Mouse (Mus musculus) left cerebral cortex, adult 11 months (tissue): Measurements from ENCODE around the gene Slc8a3.
"Not testable (repeated sequence)": the region's sequence is repeated elsewhere in the genome, so short reads cannot be mapped to it uniquely, and the experiment has no call there.

Source experiments
- DNase-seq: peaks from one replicate; pipeline ENCODE4 v3.0.0; 2022; ENCODE audit warnings: low spot score

Slc8a3 gene

DNA sequence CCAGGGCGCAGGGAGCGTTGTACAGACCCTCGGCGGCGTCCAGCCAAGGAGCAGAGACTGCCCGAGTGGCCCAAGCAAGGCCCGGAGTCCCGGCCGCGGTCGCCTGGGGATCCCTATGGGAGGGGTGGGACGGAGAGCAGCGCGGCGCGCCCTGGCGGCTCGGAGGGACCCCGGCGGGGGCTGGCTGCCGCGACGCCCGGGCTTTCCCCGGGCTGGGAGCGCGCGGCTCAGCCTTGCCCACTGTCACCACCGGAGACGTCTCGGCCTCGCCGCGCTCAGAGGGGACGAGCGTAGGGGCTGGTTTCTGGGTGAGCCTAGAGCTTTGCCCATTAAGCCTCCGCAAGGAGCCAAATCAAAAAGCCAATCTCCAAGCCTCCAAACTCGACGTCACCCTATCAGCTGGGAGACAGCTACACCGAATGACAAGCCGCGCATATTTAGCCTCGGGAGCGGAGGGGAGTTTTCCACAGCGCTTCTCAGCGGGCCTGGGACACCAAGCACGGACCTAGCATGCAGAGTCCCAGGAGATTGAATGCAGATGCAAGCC lies at the start of gene Slc8a3:
Gene Slc8a3, minus strand, starts transcription at position 306 of the 547 bp plus-strand sequence.
- DNase-seq = peak; percentile 61

DNA sequence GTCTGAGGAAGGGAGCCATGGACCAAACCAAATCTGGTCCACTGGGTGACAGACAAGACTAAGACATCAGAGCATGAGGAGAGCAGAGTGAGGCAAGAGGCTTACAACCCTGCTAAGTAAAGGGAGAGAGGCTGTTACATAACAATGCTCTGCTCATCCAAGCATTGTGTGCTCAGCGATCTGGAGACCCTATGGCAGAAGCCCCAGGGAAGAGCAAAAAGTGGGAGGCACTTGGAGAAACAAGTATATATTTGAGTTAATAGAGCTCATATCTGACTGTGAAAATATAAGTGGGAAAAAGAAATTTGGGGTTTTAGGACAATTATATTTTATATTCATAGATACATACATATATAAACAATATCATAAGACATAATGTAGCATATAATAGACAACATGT lies 46.4 kb upstream of the Slc8a3 start, which contains the start of gene Gm4787:
Gene Gm4787, minus strand, starts transcription at position 101 of the 400 bp plus-strand sequence.
- DNase-seq = not testable (repeated sequence)

DNA sequence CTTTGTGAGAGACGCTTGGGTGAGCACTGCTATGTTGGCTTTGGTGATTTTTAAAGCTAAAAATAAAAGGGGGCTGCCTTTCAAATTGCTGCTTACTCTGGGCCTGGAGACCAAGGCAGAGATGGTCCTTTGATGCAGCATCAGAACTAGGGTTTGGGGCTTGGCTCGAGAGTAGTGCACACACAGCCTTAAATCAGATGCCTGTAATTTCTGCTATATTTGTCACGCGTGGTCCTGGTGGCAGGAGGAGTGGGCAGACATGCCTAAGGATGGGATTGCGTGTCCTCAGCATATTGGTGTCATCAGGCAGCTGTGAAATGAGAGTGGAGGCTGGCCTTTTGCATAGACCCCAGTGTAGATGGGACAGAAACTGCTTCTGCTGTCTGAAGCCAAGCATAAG lies 861 bp upstream of the Slc8a3 start:
- no peak for DNase-seq

DNA sequence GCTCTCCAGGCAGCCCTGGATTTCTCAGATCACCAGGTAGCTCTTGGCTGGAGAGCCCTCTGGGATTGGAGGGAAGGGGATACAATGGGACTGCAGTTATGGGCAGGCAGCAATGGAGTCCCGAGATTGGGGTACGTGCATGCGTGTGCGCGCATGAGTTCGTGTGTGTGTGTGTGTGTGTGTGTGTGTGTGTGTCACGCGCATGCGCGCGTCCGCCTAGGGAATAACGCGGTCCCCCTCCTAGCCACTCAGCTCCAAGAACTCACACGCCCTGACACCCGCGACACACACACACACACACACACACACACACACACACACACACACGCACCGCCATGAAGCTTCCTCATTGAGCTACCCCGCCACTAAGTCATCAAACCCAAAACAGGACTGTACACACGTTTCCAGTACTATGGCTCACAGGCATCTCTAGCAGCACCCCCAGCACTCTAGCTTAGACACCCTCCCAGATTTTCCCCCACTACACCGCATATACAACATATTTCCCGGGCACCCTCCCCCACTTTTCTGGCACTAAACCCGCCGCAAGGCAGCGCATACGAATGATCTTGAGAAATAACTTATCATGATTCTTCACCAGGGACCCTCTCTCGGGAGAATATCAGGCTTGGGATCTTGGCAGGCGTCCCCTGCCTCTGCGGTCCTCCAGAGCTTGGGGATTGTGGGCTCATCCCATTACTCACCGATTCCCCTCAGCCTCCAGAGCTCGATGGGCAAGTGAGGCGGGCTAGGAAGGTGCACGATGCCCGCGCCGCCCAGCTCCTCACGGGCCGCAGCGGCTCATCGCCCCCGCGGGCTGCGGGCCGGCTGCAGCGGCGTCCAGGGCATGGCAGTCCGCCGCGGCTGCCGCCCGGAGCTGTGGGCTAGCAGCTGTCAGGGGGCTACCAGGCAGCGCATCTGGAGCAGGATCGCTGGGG lies 774 bp downstream of the Slc8a3 start:
- DNase-seq = peak; percentile 56

DNA sequence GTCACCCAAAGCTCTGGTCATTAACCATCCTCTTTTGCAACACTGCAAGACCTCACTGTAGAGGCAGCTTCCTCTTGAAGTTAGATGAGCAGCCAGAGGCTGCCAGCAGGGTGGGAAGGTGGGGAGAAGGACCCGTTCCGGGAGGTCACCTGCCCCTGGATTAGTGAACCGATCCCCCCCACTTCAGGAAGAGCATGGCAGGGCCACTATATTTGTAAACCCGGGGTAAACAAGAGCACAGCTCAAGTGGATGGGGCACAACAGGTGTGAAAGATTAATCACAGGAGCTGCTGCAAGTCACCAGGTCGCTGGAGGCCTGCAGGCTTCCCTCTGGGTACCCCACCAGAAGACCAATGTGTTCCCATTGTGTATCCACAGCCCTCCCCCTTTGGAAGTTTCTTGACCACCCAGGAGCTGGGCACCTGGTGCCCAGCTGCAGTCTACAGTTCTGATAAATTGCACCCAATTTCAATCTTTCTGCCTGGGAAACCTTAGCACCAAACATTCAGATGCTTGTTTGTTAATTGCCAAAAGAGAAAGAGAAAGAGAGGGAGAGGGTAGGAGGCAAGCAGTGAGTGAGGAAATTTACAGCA lies 1.8 kb downstream of the Slc8a3 start:
- no peak for DNase-seq

DNA sequence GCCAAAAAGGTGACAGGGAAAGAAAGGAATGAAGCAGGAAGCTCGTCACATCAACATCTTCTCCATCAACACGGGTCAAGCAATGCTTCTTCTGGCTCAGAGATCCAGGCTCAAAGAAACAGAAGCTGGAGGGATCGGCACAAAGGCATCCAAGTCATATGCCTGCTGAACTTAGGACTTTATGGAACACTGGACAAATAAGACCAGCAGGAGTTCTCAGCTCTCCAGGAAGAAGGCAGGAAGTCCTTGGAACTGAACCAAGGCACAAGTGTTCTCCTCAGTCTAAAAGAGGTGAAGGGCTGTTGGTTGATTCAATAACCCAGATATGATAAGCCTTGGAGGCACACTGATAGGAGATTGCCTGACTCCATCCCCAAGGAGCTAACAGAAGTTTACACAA lies 8.0 kb downstream of the Slc8a3 start:
- DNase-seq = no peak

DNA sequence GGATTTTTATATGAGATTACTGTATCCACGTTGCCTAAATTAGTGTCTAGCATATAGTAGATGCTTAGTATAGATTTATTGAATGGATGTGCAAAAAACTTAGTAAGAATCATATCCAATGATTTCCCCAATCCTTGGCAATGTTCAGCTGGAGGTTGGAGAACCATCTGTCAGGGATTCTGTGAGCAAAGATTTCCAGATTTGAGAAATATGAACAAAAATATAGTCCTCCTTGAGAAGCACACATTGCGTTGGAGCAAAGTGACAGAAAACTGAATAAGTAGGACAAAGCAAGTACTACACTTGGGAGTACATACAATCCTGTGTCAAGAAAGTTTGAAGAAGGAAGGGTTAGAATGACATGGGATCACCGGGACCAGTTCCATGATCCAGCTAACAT lies 8.9 kb downstream of the Slc8a3 start:
- DNase-seq = peak; percentile 27

DNA sequence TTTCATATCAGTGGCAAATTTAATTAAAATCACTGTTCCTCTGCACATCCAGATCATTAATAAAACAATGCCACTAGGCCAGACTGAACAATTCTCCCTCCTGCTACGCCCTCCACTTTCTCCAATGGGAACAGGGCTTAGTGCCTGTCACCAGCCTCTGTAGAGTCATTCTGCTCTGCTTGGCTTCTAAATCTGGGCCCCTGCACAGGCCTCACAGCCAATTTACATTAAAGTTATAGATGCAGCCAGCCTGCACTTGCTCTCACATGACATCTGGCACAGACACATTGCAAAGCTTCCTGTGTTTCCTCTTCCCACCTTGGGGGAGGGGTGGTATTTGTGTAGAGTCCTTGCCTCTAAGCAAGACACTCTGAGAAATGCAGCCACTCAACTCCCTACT lies 12.0 kb downstream of the Slc8a3 start:
- no peak for DNase-seq

DNA sequence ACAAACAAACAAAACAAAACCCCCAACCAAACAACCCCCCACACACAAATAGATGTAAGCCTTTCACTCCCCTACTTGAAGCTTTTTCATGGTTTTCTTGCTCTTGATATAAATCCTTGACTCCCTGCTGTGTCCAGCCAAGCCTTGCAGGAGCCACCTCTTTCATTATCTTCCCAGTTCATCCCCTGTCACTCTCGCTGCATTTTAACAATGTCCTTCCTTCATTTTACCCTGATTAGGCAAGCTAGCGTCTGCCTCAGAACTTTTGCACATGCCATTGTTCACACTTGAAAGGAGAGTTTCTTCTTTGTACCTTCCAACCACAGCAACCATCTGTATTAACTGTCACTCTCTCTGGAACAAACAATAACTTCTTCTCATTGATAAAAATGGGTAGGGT lies 15.2 kb downstream of the Slc8a3 start:
- DNase-seq = no peak

DNA sequence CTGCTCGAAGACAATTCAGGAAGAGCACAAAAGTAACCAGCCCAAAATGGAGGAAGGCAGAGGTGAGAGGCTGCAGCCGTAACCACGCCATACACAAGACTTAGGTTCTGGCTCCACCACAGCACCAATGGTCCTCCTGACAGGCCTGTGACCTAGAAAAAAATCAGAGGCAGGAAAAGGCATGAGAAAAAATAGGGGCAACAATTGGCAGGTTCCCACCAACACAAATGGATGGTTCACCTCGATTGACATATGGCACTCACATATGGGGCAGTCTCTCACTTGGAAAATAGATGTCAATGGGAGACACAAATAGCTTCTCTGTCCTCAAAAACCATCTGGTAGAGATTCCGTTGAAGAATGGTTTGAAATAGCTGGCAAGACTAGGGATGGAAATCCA lies 17.0 kb downstream of the Slc8a3 start:
- DNase-seq = no peak

DNA sequence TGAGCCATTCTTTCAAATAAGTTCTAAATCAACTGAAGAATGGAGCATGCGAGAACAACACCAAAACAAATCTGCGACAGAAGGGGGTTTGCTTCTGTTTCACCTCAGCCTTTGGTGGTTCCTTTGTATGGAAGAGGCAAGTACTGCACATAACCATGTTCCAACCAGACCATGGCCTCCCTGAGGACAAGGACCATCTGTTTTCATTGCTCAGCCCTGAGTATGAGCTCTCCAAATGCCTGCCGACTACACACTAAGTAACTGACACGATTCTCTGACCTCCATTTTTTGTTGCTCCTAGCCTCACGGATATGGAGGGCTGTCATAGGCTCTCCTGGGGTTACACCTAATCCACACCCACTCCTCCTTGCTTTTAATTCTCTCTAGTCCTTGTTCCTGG lies 29.4 kb downstream of the Slc8a3 start:
- DNase-seq = no peak

DNA sequence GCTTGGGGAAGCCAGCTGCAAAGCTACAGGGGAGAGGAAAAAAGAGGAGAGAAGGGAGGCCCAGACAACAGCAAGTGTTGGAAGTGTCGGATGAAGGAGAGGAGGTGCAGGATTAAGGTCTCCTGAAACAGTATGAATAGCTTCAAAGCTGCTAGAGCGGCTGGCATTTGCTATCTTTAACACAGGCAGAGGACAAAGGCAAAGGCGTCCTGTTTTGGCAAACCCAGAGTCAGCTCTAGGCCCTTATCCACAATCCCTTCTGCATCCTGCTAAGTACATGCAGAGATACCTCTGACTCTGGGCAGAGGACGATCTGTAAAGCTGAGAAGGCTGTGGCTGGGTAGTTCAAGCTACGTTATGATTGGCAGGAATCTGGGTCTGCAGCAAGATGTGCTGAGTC lies 38.4 kb downstream of the Slc8a3 start:
- DNase-seq = no peak

DNA sequence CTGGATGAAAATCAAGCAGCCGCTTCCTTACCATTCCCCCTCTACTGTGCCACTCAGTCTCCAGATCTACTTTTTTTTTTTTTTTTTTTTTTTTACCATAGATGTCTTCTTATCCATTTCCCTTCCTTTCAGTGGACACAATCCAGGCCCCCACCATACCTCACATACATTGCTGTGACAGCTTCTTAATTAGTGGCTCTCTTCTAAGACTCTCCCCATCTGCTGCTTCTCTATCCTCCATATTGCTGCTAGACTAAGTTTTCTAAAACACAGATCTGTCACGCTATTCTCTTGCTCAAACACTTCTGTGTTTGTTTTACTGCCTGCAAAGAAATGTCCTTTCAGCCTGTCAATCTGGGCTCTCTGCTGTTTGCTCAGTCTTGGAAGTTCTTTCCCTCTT lies 54.9 kb downstream of the Slc8a3 start:
- DNase-seq = no peak

DNA sequence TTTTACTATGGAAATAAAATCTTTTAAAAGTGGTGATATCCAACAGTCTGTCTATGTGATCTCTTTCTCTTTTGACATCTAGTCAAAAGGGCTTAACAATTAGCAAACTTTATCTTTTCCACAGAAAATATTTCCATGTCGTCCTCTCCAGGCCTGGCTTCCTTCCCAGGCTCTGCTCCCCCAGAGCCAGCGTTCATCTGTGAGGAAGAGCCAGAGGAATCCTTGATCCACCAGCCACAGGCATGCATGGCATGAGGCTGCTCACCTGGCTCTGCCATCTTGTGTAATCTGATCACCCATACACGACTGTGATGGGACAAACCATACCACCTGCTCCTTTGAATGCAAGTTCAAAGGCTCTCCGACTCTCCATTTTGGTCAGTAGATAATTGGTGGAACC lies 58.4 kb downstream of the Slc8a3 start:
- no peak for DNase-seq

DNA sequence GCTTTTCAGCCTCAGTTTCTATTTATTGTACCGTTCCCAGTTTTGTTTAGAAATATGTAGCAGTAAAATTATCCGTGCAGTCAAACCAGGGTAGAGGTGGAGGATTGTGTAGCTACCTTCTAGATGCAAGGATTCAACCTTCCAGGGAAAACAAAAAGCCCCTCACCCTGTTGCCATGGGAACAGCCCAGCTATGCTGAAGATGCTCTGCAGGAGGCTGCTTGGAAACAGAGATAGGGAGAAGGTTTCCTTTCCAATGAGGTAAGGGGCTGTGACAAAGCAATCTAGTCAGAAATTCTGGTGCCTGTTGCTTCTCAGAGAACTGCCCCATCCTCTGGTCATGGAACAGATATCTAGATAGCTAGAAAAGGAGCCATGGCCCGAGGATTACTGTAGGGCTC lies 59.6 kb downstream of the Slc8a3 start:
- DNase-seq = no peak

DNA sequence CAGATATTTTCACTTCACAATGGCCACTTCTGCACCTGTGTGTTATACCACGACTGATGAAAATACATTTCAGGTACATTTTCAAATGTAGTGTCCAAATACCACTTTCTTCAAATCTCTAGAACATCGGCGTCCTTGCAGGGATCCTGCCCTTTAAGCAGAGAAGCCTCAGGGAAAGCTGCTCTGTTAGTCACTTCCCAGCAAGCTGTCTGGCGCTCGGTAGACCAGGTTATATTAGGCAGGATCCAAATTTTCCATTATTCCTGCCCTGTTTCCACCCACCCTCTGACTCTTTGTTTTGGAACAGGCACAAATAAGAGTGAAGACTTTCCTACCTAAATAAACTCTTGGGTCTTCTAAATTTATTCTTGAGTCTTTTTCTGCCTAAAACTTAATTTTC lies 63.7 kb downstream of the Slc8a3 start:
- no peak for DNase-seq

DNA sequence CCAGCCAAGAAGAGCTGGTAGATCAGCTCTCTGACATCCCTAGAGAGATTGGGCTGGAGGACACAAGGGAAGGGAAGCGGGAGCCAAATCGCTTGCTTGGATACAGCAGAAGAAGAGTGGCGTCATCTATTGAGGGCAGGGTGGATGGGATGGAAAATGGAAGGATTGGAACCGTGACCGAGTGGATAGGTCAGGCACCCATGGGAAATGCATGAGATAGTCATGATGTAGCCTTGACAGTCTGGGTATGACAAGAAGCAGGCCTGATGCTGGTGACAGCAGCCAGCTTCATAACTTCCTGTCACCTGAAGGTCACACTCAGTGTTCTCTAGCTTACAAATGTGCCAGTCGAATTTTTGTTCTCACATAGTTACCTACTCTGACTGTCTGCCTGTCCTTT lies 70.2 kb downstream of the Slc8a3 start:
- DNase-seq = no peak

DNA sequence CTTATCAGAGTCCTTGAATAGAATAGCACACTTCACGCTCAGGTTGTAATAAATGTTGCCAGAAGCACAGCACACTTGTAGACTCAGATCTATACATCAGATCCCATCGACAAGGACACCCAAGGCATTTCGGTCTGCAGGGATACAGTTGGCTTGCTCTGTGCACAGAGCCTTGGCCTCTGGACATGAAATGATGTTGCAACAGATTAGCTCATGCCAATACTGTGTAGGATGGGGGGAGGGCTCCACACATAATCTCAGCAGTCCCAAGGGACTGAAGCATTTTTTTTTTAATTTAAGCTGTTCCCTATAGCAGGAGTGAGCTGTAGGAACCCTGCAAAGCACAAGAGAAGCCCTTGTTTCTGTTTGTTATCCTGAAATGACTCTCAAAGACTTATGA lies 74.8 kb downstream of the Slc8a3 start:
- DNase-seq = no peak

DNA sequence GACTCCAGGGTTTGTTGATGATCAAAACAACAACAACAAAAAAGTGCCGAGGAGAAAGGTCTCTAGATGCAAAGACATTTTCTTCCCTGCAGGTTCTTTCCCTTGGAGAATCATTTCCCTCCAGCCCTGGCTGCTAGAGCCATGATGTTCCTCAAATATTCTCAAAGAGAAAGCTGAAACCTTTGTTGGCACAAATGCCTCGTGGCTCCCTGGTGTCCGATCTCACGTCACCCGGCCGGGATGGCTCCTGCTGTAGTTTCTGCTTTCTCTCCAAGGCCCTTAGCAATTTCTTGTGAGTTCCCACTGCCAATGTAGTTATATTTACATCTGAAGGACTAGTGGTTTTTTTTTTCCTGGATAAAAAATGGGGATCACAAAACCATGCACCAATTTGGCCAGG lies 87.6 kb downstream of the Slc8a3 start:
- DNase-seq = no peak

DNA sequence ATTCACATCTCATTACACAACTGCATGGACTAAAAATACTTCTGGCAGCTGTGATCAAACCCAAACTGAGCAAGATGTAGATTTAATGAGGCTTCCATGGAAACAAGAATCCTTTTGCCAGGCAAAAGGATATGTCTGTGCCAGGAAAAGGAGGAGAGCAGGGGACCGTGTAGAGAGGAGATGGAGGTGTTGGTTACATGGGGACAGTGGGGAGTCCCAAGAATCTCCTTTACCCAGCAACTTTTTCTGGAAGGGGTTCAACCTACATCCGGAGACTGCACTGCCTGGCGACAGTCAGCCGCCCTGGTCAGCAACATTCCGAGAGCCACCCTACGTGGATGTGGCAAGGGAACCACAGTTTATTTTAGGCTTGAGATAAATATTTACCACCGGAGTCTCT lies 88.0 kb downstream of the Slc8a3 start:
- DNase-seq = no peak

DNA sequence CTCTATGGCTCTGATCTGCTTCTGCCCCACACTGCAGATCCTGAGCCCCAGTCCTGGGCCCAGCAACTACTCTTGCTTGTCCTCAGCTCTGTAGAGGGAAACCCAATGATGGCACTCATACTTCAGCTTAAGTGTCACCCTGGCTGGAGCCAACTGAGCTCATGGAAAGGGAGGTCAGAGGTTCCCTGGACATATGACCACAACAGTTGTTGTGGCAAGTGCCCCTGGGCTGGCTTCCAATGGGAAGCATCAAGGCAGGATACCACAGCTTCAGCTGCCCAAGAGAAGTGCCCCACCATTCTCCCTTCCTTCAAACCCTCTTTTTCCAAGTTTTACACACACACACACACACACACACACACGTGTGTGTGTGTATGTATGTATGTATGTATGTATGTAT lies 88.5 kb downstream of the Slc8a3 start:
- no peak for DNase-seq

DNA sequence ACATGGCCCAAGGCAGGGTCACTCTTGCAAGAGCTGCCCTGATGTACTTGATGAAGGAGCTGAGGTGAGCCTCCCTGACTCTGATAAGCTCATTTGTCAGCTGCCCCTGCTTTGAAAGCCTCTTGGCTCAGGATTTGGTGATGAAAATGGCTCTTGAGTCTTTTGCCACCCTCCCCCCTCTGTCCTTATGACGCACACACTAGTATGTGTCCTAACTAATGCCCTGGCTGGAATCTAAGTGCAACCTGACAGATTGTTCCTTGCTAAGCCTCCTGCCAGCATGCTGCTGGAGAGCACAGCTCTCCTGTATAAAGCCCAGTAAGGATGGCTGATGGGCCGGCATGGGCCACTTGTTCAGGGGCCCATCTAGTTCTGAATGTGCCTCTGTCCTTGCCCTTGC lies 91.3 kb downstream of the Slc8a3 start:
- DNase-seq = no peak

DNA sequence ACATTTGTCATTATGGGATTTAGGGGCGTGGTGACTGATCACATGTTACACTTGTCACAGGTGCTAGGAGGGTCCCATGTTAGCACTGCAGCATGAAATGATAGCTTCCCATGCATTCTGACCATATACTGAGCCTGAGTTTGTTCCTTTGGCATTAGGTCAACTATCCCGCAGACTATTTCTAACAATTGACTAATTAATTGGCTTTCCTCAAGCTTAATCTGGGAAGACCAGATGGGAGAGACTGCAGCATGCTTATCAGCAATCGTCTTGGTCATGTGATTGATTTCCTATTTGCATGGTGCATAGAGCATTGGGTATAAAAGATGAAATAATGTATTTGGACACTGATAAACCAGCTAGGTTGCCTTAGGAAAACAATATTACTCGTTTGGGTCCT lies 91.9 kb downstream of the Slc8a3 start:
- no peak for DNase-seq
